Mouse (Mus musculus) frontal cortex, postnatal 10 days (tissue): ENCODE measurements around the gene Mab21l1.

Experiments used
- DNase-seq, 2 experiments: peaks; one replicate each; pipeline ENCODE4 v3.0.0; 2022; ENCODE audit warnings: low spot score in 2 of 2, mixed read lengths in 1 of 2

The Mab21l1 gene

GRCm38 (mm10) chr3:55778764-55779730, 3.3 kb upstream of the Mab21l1 start:
- no peak for DNase-seq

- peak in 1 of 2 experiments; percentile 35 for DNase-seq
Observed at GRCm38 (mm10) chr3:55780120-55781070, 1.9 kb upstream of the Mab21l1 start.

DNA sequence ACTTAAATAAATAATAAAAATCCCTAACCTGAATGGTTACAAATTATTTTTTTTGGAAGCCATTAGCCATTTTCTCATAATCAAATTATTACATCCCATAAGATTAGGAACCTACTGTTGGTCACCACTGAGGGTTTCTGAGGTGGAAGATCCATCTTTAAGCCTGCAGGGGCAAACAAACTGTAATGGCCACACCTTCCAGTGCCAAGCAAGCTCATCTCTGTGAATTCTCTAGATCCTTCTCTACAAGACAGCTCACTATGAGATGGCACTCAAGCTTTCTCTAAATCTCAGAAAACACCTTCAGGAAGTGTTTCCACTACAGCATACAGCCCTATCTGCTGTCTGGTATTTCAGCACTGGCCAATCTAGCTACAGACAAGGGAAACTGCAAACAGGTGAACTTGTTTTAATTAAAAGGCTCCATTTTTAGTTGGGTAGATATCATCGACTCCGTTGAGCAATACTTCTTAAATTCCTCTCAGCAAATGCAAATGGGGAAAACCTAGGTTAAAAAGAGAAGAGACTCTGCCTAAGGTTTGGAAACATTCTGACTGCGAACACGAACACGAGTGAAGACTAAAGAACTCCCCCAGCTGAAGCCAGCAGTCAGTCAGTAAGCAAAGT, 768 bp upstream of the Mab21l1 start:
- DNase-seq = no peak

DNA sequence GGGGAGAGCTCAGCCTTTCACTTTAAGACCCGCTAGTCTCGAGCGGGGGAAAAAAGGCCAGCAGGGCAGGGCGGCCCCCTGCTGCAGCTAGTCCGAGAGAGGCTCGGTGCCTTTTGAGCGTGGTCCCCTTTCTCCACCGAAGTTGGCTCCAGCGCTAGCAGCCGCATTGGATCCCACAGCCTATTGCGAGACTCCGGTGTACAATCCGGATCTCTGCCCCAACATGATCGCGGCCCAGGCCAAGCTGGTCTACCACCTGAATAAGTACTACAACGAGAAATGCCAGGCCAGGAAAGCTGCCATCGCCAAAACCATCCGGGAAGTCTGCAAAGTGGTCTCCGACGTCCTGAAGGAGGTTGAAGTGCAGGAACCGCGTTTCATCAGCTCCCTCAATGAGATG, 461 bp downstream of the Mab21l1 start:
- no peak for DNase-seq

DNA sequence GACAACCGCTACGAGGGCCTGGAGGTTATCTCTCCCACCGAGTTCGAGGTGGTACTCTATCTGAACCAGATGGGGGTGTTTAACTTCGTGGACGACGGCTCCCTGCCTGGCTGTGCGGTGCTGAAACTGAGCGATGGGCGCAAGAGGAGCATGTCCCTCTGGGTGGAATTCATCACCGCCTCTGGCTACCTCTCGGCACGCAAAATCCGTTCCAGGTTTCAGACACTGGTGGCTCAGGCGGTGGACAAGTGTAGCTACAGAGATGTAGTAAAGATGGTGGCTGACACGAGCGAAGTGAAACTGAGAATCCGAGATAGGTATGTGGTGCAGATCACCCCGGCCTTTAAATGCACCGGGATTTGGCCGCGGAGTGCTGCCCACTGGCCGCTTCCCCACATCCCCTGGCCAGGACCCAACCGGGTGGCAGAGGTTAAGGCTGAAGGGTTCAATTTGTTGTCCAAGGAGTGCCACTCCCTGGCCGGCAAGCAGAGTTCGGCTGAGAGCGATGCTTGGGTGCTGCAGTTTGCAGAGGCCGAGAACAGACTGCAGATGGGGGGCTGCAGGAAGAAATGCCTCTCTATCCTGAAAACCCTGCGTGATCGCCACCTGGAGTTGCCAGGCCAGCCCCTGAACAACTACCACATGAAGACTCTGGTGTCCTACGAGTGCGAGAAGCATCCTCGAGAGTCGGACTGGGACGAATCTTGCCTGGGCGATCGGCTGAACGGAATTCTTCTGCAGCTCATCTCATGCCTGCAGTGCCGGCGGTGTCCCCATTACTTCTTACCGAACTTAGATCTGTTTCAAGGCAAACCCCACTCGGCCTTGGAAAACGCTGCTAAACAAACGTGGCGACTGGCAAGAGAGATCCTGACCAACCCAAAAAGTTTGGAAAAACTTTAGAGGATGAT, 1.1 kb downstream of the Mab21l1 start:
- DNase-seq = no peak

GRCm38 (mm10) chr3:55784101-55784500, 1.8 kb downstream of the Mab21l1 start:
- DNase-seq = no peak

- DNase-seq = no peak
Observed at GRCm38 (mm10) chr3:55785266-55785980, 3.1 kb downstream of the Mab21l1 start.

DNA sequence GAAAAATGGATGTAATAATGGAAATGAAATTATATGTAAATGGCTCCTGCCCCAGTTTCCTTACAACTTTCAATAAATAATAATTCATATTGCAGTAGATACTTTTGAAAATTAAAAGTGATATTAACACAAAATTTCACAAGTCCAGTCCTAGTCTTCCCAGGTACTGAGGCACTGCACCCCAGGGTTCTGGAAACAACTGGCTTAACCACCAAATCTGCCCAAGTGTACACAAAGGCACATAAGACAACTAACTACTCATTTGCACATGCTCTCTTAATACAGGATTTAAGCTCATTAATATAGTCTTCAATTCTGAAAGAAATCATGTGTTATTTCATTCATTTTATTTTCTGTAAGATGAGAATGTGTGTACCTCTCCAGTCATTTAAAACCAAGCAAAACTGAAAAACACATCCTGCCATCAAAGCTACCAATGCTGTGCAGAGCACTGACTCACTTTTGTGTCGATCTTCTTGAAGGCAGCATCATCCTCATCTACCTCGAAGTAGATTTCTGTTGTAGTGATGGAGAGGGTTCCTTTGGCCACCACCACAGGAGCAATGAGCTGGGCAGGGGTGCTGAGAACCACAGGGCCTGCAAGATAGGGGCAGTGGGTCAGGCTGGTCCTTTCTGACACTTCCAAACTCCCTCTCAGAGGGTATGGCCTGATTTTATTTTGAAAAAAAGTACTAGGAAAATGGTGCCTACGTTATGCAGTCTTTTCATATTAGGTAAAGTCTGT, 3.8 kb downstream of the Mab21l1 start:
- no peak for DNase-seq

GRCm38 (mm10) chr3:55786835-55787486, 4.7 kb downstream of the Mab21l1 start:
- DNase-seq = no peak

- DNase-seq = peak in 1 of 2 experiments; percentile 39
Observed at GRCm38 (mm10) chr3:55787487-55788213, 5.3 kb downstream of the Mab21l1 start.

DNA sequence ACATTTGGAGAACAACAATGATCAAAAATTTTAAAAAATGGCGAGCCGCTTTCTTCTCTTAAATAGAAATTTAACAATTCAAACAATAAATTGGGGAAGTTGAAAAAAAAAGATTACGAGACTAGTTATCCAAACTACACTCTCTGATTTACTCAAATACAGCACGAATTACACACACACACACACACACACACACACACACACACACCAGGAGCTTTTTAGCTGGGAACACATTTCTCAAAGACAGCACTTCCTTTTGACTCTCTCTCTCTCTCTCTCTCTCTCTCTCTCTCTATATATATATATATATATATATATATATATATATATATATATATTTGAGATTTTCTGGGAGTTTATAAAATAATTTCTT, 5.9 kb downstream of the Mab21l1 start:
- no peak for DNase-seq

DNA sequence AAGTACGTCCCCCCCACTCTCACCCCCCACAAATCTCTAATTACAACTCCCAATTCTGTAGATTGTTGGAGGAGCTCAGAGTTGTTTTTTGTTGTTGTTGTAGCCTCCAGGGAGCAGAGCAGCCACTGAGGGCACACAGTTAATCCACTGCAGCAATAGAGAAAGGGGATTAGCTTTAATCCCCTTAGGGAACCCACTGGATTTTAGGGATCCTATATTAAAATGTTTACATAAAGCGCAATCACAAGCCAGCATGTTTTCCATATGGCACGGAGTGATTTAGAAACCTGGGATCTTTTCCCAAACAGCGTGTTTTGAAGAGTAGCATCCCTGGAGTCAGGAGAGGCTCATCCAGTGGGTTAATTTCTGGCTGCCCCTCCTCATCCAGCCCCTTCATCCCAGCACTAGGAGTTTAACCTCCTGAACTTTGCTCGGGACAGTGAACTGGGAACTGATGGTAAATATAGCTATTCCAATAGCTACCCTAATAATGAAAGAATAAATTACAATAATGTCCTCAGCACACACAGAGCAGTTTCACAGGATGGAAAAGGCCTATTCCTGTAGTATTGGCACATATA, 6.4 kb downstream of the Mab21l1 start:
- no peak for DNase-seq

- no peak for DNase-seq
Observed at GRCm38 (mm10) chr3:55789856-55790255, 7.5 kb downstream of the Mab21l1 start.

DNA sequence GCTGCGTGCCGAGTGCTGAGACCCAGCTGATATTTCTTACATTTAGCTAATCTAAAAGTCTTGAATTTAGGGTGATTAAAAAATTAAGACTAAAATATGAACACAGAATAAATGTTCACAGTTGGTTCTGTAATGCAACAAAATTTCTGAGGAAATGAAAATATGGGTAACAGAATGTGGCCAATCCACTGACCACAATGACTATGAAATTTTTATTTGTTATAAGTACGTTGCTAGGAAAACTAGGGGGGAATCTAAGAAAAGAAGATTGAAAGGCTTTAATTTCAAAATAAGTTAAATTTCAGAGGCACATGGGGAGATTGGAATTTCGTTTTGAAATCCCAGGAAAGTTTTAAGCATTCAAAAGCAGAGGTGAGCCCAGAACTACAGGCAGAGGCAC, 8.3 kb downstream of the Mab21l1 start:
- DNase-seq = no peak

GRCm38 (mm10) chr3:55792251-55792650, 9.9 kb downstream of the Mab21l1 start:
- DNase-seq = no peak

- DNase-seq = no peak
Observed at GRCm38 (mm10) chr3:55793842-55794575, 11.7 kb downstream of the Mab21l1 start.

GRCm38 (mm10) chr3:55794768-55795167, 12.5 kb downstream of the Mab21l1 start:
- DNase-seq = no peak
